Mouse (Mus musculus): ENCODE measurements around the gene Zfp940. TPM values are rescaled to one million over a fixed set of nuclear protein-coding genes. Genes with fewer than 3 reads are reported as not detected.
"Not testable (repeated sequence)": the region's sequence is repeated elsewhere in the genome, so short reads cannot be mapped to it uniquely, and the experiment has no call there.

The Zfp940 gene
- 1 to 10 TPM in 5 of 26 experiments, under 1 TPM in 13, not detected in 8; 0.12 to 2.1 (median 0.70) TPM for total RNA-seq (2018; cell fraction: chromatin; rRNA removed)
- under 1 TPM; 0.14 to 0.82 (median 0.41) TPM for total RNA-seq (2018; cell fraction: cytosol; rRNA removed)
- 1 to 10 TPM in 5 of 26 experiments, under 1 TPM in 18, not detected in 3; 0.17 to 2.0 (median 0.50) TPM for total RNA-seq (2018; cell fraction: nucleus; rRNA removed)
- polyA plus RNA-seq (2018) = 0.31 to 0.79 TPM (median 0.50 TPM) in 3 replicates

GRCm38 (mm10) chr7:29853219-29853842 lies at the start of gene Zfp940:
Zfp940 (minus strand) TSS chr7:29853669.
- Histone ChIP-seq H3K79me2 (ENCODE audit: inconsistent target) (no peaks in the 10 kb centered on the region), H3K36me3 (ENCODE audit: inconsistent target) (no peaks in the 10 kb centered on the region), H3K27ac (no peak within 1 kb of the TSS), H3K4me3 (ENCODE audit: inconsistent target) (peak within 1 kb of the TSS; percentile 71)
- 3% methylated on average over 21 of the region's 21 CpGs for WGBS (ENCODE audit: missing documents)

- Histone ChIP-seq H3K79me2 (ENCODE audit: inconsistent target) (no peaks in the 10 kb centered on the region), H3K36me3 (ENCODE audit: inconsistent target) (peaks cover 65% of the 10 kb centered on the region), H3K27ac (no peak overlapping the region), H3K4me3 (ENCODE audit: inconsistent target) (no peak overlapping the region)
- WGBS (ENCODE audit: missing documents) = 100% methylated on average over 3 of the region's 4 CpGs
These were observed 44.9 kb upstream of the Zfp940 start for GRCm38 (mm10) chr7:29898351-29898750.

DNA sequence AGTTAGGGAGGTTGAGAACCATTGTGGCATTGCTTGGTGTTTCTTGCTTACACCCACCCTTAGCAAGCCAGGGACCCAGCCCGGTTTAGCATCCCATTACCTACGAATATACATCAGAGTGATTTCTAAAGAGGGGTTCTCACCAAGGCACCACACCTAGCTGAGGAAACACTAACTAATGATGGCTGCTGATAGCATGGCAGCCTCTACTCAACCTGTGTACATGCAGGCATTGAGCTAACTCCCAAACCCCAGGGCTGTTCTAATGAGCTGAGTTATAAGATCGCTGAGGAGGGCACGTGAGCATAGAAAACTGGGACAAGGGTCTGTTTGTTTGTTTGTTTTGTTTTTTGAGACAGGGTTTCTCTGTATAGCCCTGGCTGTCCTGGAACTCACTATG lies 39.3 kb upstream of the Zfp940 start:
- H3K36me3 ChIP-seq (ENCODE audit: inconsistent target) = peaks cover 42% of the 10 kb centered on the region
- 100% methylated on average over 2 of the region's 4 CpGs for WGBS (ENCODE audit: missing documents)
- H3K79me2 ChIP-seq (ENCODE audit: inconsistent target) = no peaks in the 10 kb centered on the region
- no peak overlapping the region for H3K4me3 ChIP-seq (ENCODE audit: inconsistent target)
- no peak overlapping the region for H3K27ac ChIP-seq

DNA sequence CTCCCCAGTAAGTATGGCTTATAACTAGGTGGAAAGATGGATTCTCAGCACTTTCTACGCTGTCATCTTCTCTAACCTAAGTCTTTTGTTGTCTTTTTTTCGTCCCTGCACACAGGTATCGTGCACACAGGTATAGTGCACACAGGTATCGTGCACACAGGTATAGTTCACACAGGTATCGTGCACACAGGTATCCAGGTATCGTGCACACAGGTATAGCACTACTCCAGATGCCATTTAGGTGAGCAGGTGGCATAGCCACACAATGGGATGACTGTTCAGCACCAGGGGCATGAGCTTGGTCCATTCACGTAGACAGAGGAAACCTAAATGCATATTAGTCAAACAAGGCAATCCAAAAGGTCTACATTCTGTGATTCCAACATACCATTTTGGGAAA lies 37.0 kb upstream of the Zfp940 start:
- H3K36me3 ChIP-seq (ENCODE audit: inconsistent target) = peaks cover 21% of the 10 kb centered on the region
- no peak overlapping the region for H3K4me3 ChIP-seq (ENCODE audit: inconsistent target)
- 94% methylated on average over 7 of the region's 7 CpGs for WGBS (ENCODE audit: missing documents)
- no peak overlapping the region for H3K27ac ChIP-seq
- no peaks in the 10 kb centered on the region for H3K79me2 ChIP-seq (ENCODE audit: inconsistent target)

- no peak overlapping the region for H3K27ac ChIP-seq
- no peak overlapping the region for H3K4me3 ChIP-seq (ENCODE audit: inconsistent target)
- no peaks in the 10 kb centered on the region for H3K79me2 ChIP-seq (ENCODE audit: inconsistent target)
- WGBS (ENCODE audit: missing documents) = 88% methylated on average over 7 of the region's 7 CpGs
- H3K36me3 ChIP-seq (ENCODE audit: inconsistent target) = no peaks in the 10 kb centered on the region
These were observed 27.4 kb upstream of the Zfp940 start for GRCm38 (mm10) chr7:29880916-29881315.

GRCm38 (mm10) chr7:29880056-29880455 lies 26.6 kb upstream of the Zfp940 start:
- Histone ChIP-seq H3K27ac (no peak overlapping the region), H3K36me3 (ENCODE audit: inconsistent target) (peaks cover 3% of the 10 kb centered on the region; the same call in 1 of the 2 replicates), H3K79me2 (ENCODE audit: inconsistent target) (no peaks in the 10 kb centered on the region), H3K4me3 (ENCODE audit: inconsistent target) (no peak overlapping the region)
- 79% methylated on average over 7 of the region's 7 CpGs for WGBS (ENCODE audit: missing documents)

GRCm38 (mm10) chr7:29877561-29877960 lies 24.1 kb upstream of the Zfp940 start:
- 90% methylated on average over 9 of the region's 9 CpGs for WGBS (ENCODE audit: missing documents)
- not testable (repeated sequence) for H3K4me3 ChIP-seq (ENCODE audit: inconsistent target); H3K79me2 ChIP-seq (ENCODE audit: inconsistent target); H3K27ac ChIP-seq; H3K36me3 ChIP-seq (ENCODE audit: inconsistent target)

DNA sequence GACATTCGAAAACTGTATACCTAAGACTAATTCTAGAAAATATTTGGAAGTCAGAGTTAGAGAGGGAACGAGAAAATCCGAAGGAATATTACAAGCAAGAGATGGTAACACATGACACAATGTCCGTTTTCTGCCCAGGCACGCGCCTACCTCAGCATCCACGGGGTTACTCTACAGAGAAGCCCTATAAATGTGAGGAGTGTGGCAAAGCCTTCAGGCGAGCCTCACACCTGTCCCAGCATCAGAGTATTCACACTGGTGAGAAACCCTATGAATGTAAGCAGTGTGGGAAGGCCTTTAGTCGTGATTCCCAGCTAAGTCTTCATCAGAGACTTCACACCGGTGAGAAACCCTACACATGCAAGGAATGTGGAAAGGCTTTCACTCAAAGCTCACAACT lies 20.8 kb upstream of the Zfp940 start:
- H3K79me2 ChIP-seq (ENCODE audit: inconsistent target) = no peaks in the 10 kb centered on the region
- 92% methylated on average over 10 of the region's 10 CpGs for WGBS (ENCODE audit: missing documents)
- H3K4me3 ChIP-seq (ENCODE audit: inconsistent target) = no peak overlapping the region
- no peak overlapping the region for H3K27ac ChIP-seq
- peaks cover 8% of the 10 kb centered on the region; the same call in 1 of the 2 replicates for H3K36me3 ChIP-seq (ENCODE audit: inconsistent target)

GRCm38 (mm10) chr7:29861660-29862059 lies 8.2 kb upstream of the Zfp940 start:
- 97% methylated on average over 7 of the region's 7 CpGs for WGBS (ENCODE audit: missing documents)
- no peak overlapping the region for H3K27ac ChIP-seq
- H3K4me3 ChIP-seq (ENCODE audit: inconsistent target) = no peak overlapping the region
- no peaks in the 10 kb centered on the region for H3K79me2 ChIP-seq (ENCODE audit: inconsistent target)
- no peaks in the 10 kb centered on the region for H3K36me3 ChIP-seq (ENCODE audit: inconsistent target)

GRCm38 (mm10) chr7:29859532-29860517 lies 6.4 kb upstream of the Zfp940 start, which contains the start of gene Zfp420:
Zfp420 (plus strand) TSS chr7:29859979.
- Histone ChIP-seq H3K36me3 (ENCODE audit: inconsistent target) (no peaks in the 10 kb centered on the region), H3K27ac (no peak within 1 kb of the TSS), H3K4me3 (ENCODE audit: inconsistent target) (peak within 1 kb of the TSS; percentile 62), H3K79me2 (ENCODE audit: inconsistent target) (no peaks in the 10 kb centered on the region)
- 3% methylated on average over 32 of the region's 32 CpGs for WGBS (ENCODE audit: missing documents)

GRCm38 (mm10) chr7:29852831-29853218 lies 644 bp downstream of the Zfp940 start:
- Histone ChIP-seq H3K79me2 (ENCODE audit: inconsistent target) (no peaks in the 10 kb centered on the region), H3K4me3 (ENCODE audit: inconsistent target) (peak overlapping the region; percentile 71), H3K27ac (no peak overlapping the region), H3K36me3 (ENCODE audit: inconsistent target) (no peaks in the 10 kb centered on the region)
- WGBS (ENCODE audit: missing documents) = 65% methylated on average over 9 of the region's 9 CpGs

GRCm38 (mm10) chr7:29844616-29845015 lies 8.9 kb downstream of the Zfp940 start:
- Histone ChIP-seq H3K36me3 (ENCODE audit: inconsistent target) (no peaks in the 10 kb centered on the region; the same call in 1 of the 2 replicates), H3K4me3 (ENCODE audit: inconsistent target) (no peak overlapping the region), H3K79me2 (ENCODE audit: inconsistent target) (no peaks in the 10 kb centered on the region), H3K27ac (no peak overlapping the region)
- WGBS (ENCODE audit: missing documents) = 93% methylated on average over 5 of the region's 5 CpGs

DNA sequence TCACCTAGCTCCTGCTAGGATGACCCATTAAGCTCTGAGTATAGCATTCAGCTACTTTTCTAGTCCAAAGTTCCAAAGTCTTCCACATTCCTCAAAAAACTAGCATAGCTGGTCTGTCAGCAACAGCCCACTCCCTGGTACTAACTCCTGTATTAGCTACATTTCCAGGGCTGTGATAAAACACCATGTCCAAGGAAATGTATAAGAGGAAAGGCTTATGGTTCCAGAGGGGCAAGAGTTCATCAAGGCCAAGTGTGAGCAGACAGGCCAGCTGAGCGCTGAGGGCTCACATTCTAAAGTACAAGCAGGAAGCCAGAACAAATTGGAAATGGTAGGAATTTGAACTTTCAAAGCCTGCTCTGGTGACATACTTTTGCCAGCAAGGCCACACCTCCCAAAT lies 11.4 kb downstream of the Zfp940 start:
- Histone ChIP-seq H3K79me2 (ENCODE audit: inconsistent target) (no peaks in the 10 kb centered on the region), H3K36me3 (ENCODE audit: inconsistent target) (no peaks in the 10 kb centered on the region; the same call in 1 of the 2 replicates), H3K4me3 (ENCODE audit: inconsistent target) (no peak overlapping the region), H3K27ac (no peak overlapping the region)
- 100% methylated on average over 1 of the region's 1 CpGs for WGBS (ENCODE audit: missing documents)

DNA sequence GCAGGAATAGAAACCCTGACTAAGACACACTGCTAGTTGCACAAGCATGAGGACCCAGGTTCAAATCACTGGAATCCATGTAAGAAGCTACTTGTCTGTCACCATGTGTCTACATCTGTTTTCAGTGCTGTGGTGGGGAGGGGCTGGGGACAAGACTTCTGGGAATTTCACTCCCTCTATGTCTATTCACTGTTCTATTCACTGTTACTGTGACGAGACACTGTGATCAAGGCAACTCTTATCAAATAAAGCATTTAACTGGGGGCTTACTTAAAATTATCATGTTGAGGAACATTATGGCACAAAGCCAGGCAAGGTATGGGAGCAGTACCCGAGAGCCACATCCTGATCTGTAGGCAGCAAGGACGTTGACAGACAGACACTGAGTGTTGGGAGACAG lies 14.2 kb downstream of the Zfp940 start:
- Histone ChIP-seq H3K4me3 (ENCODE audit: inconsistent target) (no peak overlapping the region), H3K36me3 (ENCODE audit: inconsistent target) (no peaks in the 10 kb centered on the region), H3K27ac (no peak overlapping the region), H3K79me2 (ENCODE audit: inconsistent target) (no peaks in the 10 kb centered on the region)
- 85% methylated on average over 3 of the region's 3 CpGs for WGBS (ENCODE audit: missing documents)

GRCm38 (mm10) chr7:29836816-29837215 lies 16.7 kb downstream of the Zfp940 start:
- H3K27ac ChIP-seq = no peak overlapping the region
- H3K4me3 ChIP-seq (ENCODE audit: inconsistent target) = no peak overlapping the region
- WGBS (ENCODE audit: missing documents) = 100% methylated on average over 1 of the region's 1 CpGs
- H3K79me2 ChIP-seq (ENCODE audit: inconsistent target) = no peaks in the 10 kb centered on the region
- H3K36me3 ChIP-seq (ENCODE audit: inconsistent target) = no peaks in the 10 kb centered on the region
